26 mouse cellular contexts compared by ENCODE assay signal in genomic region chr14:59540761-59541160, GRCm38 (mm10). TPM values are rescaled to one million over a fixed set of nuclear protein-coding genes. Genes with fewer than 3 reads are reported as not detected.
DNase-seq lines count a peak whose midpoint lies in the region; ATAC-seq and TF ChIP-seq lines count a peak whose summit lies in the region.
"Had no signal": no experiment of that assay in that cellular context is flagged by ENCODE, and none has a peak within 500 bp of the region (broad histone marks: within the 10 kb centered on the region; RNA-seq: fewer than 3 reads in every experiment).

No protein-coding gene starts in this region.

- H3K4me2 ChIP-seq in liver, embryonic 12.5 days, result no peak overlapping the region
- no peak overlapping the region for H3K4me2 ChIP-seq in midbrain, embryonic 11.5 days
- H3K4me2 ChIP-seq: hindbrain, embryonic 14.5 days; limb, embryonic 12.5 days; liver, embryonic 13.5 days; lung, embryonic 14.5 days had no signal

- ATAC-seq in liver, embryonic 12.5 days, result no peak
- ATAC-seq in midbrain, embryonic 11.5 days (ENCODE audit: low FRiP score), result no peak
- ATAC-seq: CD4-positive, CD25-positive, alpha-beta regulatory T cell, adult 4 months; forebrain, embryonic 16.5 days; inflammation-experienced regulatory T-cells, adult 6 months; midbrain, embryonic 16.5 days had no signal

- WGBS in liver, adult 2 months, result 46% methylated on average over 6 of the region's 6 CpGs
- 84% methylated on average over 6 of the region's 6 CpGs for WGBS in liver, embryonic 12.5 days (ENCODE audit: insufficient replicate concordance)
- 87% methylated on average over 6 of the region's 6 CpGs for WGBS in limb, embryonic 10.5 days
- WGBS in midbrain, embryonic 11.5 days, result 84% methylated on average over 6 of the region's 6 CpGs

- TF ChIP-seq CTCF in gastrocnemius, adult 2 months (IDR thresholded peaks at IDR 0.05), result no peak
- no peak for TF ChIP-seq CTCF in liver, adult 2 months (IDR thresholded peaks at IDR 0.05; ENCODE audit: low read depth, low read length)

- no peak for DNase-seq in gastrocnemius, adult 2 months
- no peak for DNase-seq in gastrocnemius, postnatal 10 days
- peak; percentile 72 for DNase-seq in liver, adult 2 months (ENCODE audit: extremely low read depth, low read depth, low spot score)
- DNase-seq in adrenal gland, postnatal 36 days, result peak; percentile 68 to 74
- DNase-seq in limb, embryonic 10.5 days (ENCODE audit: low spot score), result peak; percentile 1
- no peak for DNase-seq in midbrain, embryonic 11.5 days (ENCODE audit: low spot score, missing footprints)
- DNase-seq: cerebellum, adult 11-12 months; cerebellum, postnatal 10 days; gastrocnemius, postnatal 25 days; heart, adult 2 months; heart, postnatal 36 days; liver, embryonic 13.5 days; lung, embryonic 14.5 days; right cerebral cortex, adult 18-20 months; right cerebral cortex, postnatal 4 days; thymus, postnatal 14 days had no signal

- H3K79me2 ChIP-seq in liver, adult 2 months (ENCODE audit: control insufficient read depth, insufficient read depth, low read length), result no peaks in the 10 kb centered on the region

- H3K27ac ChIP-seq in gastrocnemius, adult 2 months, result 0 out of 2 replicates have a peak overlapping the region, but pooled peaks have one; percentile 4
- H3K27ac ChIP-seq in liver, adult 2 months (replicated peaks; ENCODE audit: insufficient read depth, low read depth, low read length), result no peak overlapping the region
- no peak overlapping the region for H3K27ac ChIP-seq in liver, embryonic 12.5 days
- no peak overlapping the region for H3K27ac ChIP-seq in limb, embryonic 10.5 days
- no peak overlapping the region for H3K27ac ChIP-seq in midbrain, embryonic 11.5 days (ENCODE audit: low read depth, low read length)
- H3K27ac ChIP-seq: embryonic facial prominence, embryonic 10.5 days; heart, adult 2 months; hindbrain, embryonic 14.5 days; limb, embryonic 12.5 days; liver, embryonic 13.5 days; macrophage had no signal

- peaks cover 12% of the 10 kb centered on the region; the same call in 1 of the 2 replicates for H3K36me3 ChIP-seq in liver, adult 2 months (ENCODE audit: control insufficient read depth, insufficient read depth, low read length)
- H3K36me3 ChIP-seq in liver, embryonic 12.5 days, result peaks cover 11% of the 10 kb centered on the region; the same call in 1 of the 2 replicates
- H3K36me3 ChIP-seq in limb, embryonic 10.5 days, result no peaks in the 10 kb centered on the region
- no peaks in the 10 kb centered on the region for H3K36me3 ChIP-seq in midbrain, embryonic 11.5 days (ENCODE audit: control insufficient read depth, insufficient read depth, low read length)

- H3K4me1 ChIP-seq in liver, adult 2 months (ENCODE audit: control insufficient read depth, insufficient read depth, low read length), result no peaks in the 10 kb centered on the region
- no peaks in the 10 kb centered on the region for H3K4me1 ChIP-seq in liver, embryonic 12.5 days
- H3K4me1 ChIP-seq in limb, embryonic 10.5 days, result no peaks in the 10 kb centered on the region
- no peaks in the 10 kb centered on the region for H3K4me1 ChIP-seq in midbrain, embryonic 11.5 days (ENCODE audit: control insufficient read depth, insufficient read depth, low read length)
- H3K4me1 ChIP-seq: embryonic facial prominence, embryonic 10.5 days had no signal

- H3K27me3 ChIP-seq in liver, adult 2 months (ENCODE audit: control insufficient read depth, insufficient read depth, low read length), result no peaks in the 10 kb centered on the region
- H3K27me3 ChIP-seq in liver, embryonic 12.5 days (replicated peaks), result no peaks in the 10 kb centered on the region
- no peaks in the 10 kb centered on the region for H3K27me3 ChIP-seq in limb, embryonic 10.5 days (ENCODE audit: low read depth, poor library complexity, severe bottlenecking)
- no peaks in the 10 kb centered on the region for H3K27me3 ChIP-seq in midbrain, embryonic 11.5 days (ENCODE audit: control insufficient read depth, insufficient read depth, low read length)
- H3K27me3 ChIP-seq: limb, embryonic 12.5 days; liver, embryonic 13.5 days had no signal

- TF ChIP-seq POLR2A in liver, adult 2 months (IDR thresholded peaks at IDR 0.05; ENCODE audit: extremely low read depth, insufficient read depth, low read length), result no peak

- H3K4me3 ChIP-seq in gastrocnemius, adult 2 months, result no peak overlapping the region
- H3K4me3 ChIP-seq in liver, adult 2 months (ENCODE audit: insufficient read depth, low read depth, low read length), result no peak overlapping the region
- H3K4me3 ChIP-seq in liver, embryonic 12.5 days, result no peak overlapping the region
- no peak overlapping the region for H3K4me3 ChIP-seq in limb, embryonic 10.5 days
- H3K4me3 ChIP-seq in midbrain, embryonic 11.5 days (ENCODE audit: low read depth, low read length), result no peak overlapping the region
- H3K4me3 ChIP-seq: embryonic facial prominence, embryonic 10.5 days; heart, adult 2 months; limb, embryonic 12.5 days; liver, embryonic 13.5 days; myocyte had no signal

- intact Hi-C loops in gastrocnemius, adult 2 months (cut with DNase I), result no loop called here

- no peak overlapping the region for H3K9ac ChIP-seq in liver, adult 2 months (ENCODE audit: low read depth, low read length)
- H3K9ac ChIP-seq in liver, embryonic 12.5 days, result no peak overlapping the region
- no peak overlapping the region for H3K9ac ChIP-seq in midbrain, embryonic 11.5 days (ENCODE audit: low read length)
- H3K9ac ChIP-seq: hindbrain, embryonic 14.5 days; limb, embryonic 12.5 days; liver, embryonic 13.5 days; lung, embryonic 14.5 days had no signal

- H3K9me3 ChIP-seq in liver, embryonic 12.5 days (replicated peaks), result no peaks in the 10 kb centered on the region
- no peaks in the 10 kb centered on the region for H3K9me3 ChIP-seq in limb, embryonic 10.5 days (replicated peaks)
- H3K9me3 ChIP-seq in midbrain, embryonic 11.5 days (ENCODE audit: control insufficient read depth, low read length), result no peaks in the 10 kb centered on the region
- H3K9me3 ChIP-seq: embryonic facial prominence, embryonic 10.5 days; limb, embryonic 12.5 days; liver, embryonic 13.5 days had no signal

RNA-seq across cellular contexts. Expression of gene Cdadc1, which starts 57.0 kb away (rescaled TPM):
- 10 to 100 TPM; 29.4 to 36.3 TPM for total RNA-seq in gastrocnemius, adult 2 months (2021)
- total RNA-seq in gastrocnemius, postnatal 10 days (2021), result 10 to 100 TPM; 19.4 to 25.5 TPM
- total RNA-seq in liver, adult 2 months (2014; rRNA removed), result 27.5 and 31.3 TPM in 2 replicates
- 11.1 and 11.9 TPM in 2 replicates for polyA plus RNA-seq in liver, adult 2 months (2012; rRNA removed)
- 20.2 and 23.1 TPM in 2 replicates for polyA plus RNA-seq in liver, embryonic 12.5 days (2016; fragmentation: Nextera tagmentation; extraction: Ambion mirVana)
- 10 to 100 TPM; 66.3 to 74.2 TPM for total RNA-seq in adrenal gland, postnatal 36 days (2021)
- polyA plus RNA-seq in limb, embryonic 10.5 days (2016; fragmentation: Nextera tagmentation; extraction: Ambion mirVana), result 27.3 and 29.2 TPM in 2 replicates
- 33.3 and 33.7 TPM in 2 replicates for polyA plus RNA-seq in midbrain, embryonic 11.5 days (2014; fragmentation: Nextera tagmentation; extraction: Ambion mirVana)

Comparison
In these comparisons a context has a peak if more than half of its experiments do, and no peak if none do; other contexts are left out.
1. DNase-seq: peak in liver, adult 2 months (single experiment), adrenal gland, postnatal 36 days (2 of 2) and limb, embryonic 10.5 days (single experiment); none in gastrocnemius, adult 2 months (single experiment), gastrocnemius, postnatal 10 days (single experiment) and midbrain, embryonic 11.5 days (single experiment).